Comparison of ENCODE assay signal across 1 mouse cellular context in genomic region chr19:8967373-8967743, GRCm38 (mm10).
TF ChIP-seq lines count a peak whose summit lies in the region.

No protein-coding gene starts in this region.

TF ChIP-seq in MEL, 35 proteins besides CTCF, POLR2A, EP300 and RAD21 (continued from another document):
- TF ChIP-seq CHD1 (IDR thresholded peaks at IDR 0.05; ENCODE audit: low read depth, low read length): peak; percentile 96; the same call in 1 of the 2 replicates
- TF ChIP-seq ETS1 (IDR thresholded peaks at IDR 0.05; ENCODE audit: low read depth, low read length): no peak
- no peak for TF ChIP-seq JUND (IDR thresholded peaks at IDR 0.05; ENCODE audit: low read depth, low read length)
- TF ChIP-seq RCOR1 (IDR thresholded peaks at IDR 0.05; ENCODE audit: low read depth, low read length): no peak
- 0 out of 2 replicates have a peak, but pooled peaks have one; percentile 4 for TF ChIP-seq POLR2AphosphoS5 (IDR thresholded peaks at IDR 0.05; ENCODE audit: borderline replicate concordance, low read depth, low read length)
- TF ChIP-seq SIN3A (IDR thresholded peaks at IDR 0.05; ENCODE audit: low read length): 0 out of 2 replicates have a peak, but pooled peaks have one; percentile 32
- no peak for TF ChIP-seq GABPA (IDR thresholded peaks at IDR 0.05; ENCODE audit: low read depth, low read length)
- TF ChIP-seq ZKSCAN1 (IDR thresholded peaks at IDR 0.05; ENCODE audit: low read depth, low read length): no peak
- no peak for TF ChIP-seq USF2 (IDR thresholded peaks at IDR 0.05; ENCODE audit: borderline replicate concordance in 1 of 2, insufficient read depth in 1 of 2, low read depth in 1 of 2, low read length in 2 of 2)
- TF ChIP-seq ZC3H11A (IDR thresholded peaks at IDR 0.05; ENCODE audit: low read depth, low read length): no peak
TF ChIP-seq in MEL: peak in this region for 3.
